Mouse (Mus musculus) urinary bladder, postnatal 14 days (tissue): ENCODE measurements around the gene Pmm2.
A peak's percentile ranks its signal among the peaks of the same experiment; 100 is the strongest.

Experiments used
- DNase-seq: peaks from one replicate; pipeline ENCODE4 v3.0.0; 2021; ENCODE audit warnings: low spot score

Gene Pmm2

GRCm38 (mm10) chr16:8656256-8656655 lies 18.8 kb downstream of the Pmm2 start:
- DNase-seq: no peak

GRCm38 (mm10) chr16:8658349-8658748 lies 20.9 kb downstream of the Pmm2 start:
- no peak for DNase-seq

- no peak for DNase-seq
Observed at GRCm38 (mm10) chr16:8658764-8659163, 21.3 kb downstream of the Pmm2 start.

- DNase-seq: no peak
Observed at GRCm38 (mm10) chr16:8663022-8663421, 25.5 kb downstream of the Pmm2 start.

GRCm38 (mm10) chr16:8663606-8664539 lies 26.4 kb downstream of the Pmm2 start:
- DNase-seq: no peak

- peak; percentile 18 for DNase-seq
Observed at GRCm38 (mm10) chr16:8665367-8665766, 27.9 kb downstream of the Pmm2 start.

GRCm38 (mm10) chr16:8666452-8666851 lies 29.0 kb downstream of the Pmm2 start:
- peak; percentile 51 for DNase-seq

- peak; percentile 17 for DNase-seq
Observed at GRCm38 (mm10) chr16:8667261-8667660, 29.8 kb downstream of the Pmm2 start.

GRCm38 (mm10) chr16:8667814-8668213 lies 30.3 kb downstream of the Pmm2 start:
- peak; percentile 18 for DNase-seq

- no peak for DNase-seq
Observed at GRCm38 (mm10) chr16:8668386-8668785, 30.9 kb downstream of the Pmm2 start.

GRCm38 (mm10) chr16:8669432-8669831 lies 32.0 kb downstream of the Pmm2 start:
- DNase-seq: no peak

- DNase-seq: no peak
Observed at GRCm38 (mm10) chr16:8670041-8671035, 32.9 kb downstream of the Pmm2 start.

- DNase-seq: peak; percentile 96
Observed at GRCm38 (mm10) chr16:8671551-8672349, 34.3 kb downstream of the Pmm2 start, which contains the start of gene Carhsp1. TSS of gene Carhsp1 (minus strand) at chr16:8672155.

GRCm38 (mm10) chr16:8672350-8672687 lies 34.8 kb downstream of the Pmm2 start:
- no peak for DNase-seq

GRCm38 (mm10) chr16:8672811-8673210 lies 35.3 kb downstream of the Pmm2 start:
- no peak for DNase-seq

- no peak for DNase-seq
Observed at GRCm38 (mm10) chr16:8673343-8673742, 35.9 kb downstream of the Pmm2 start.

- DNase-seq: peak; percentile 36
Observed at GRCm38 (mm10) chr16:8674165-8674564, 36.7 kb downstream of the Pmm2 start.

- no peak for DNase-seq
Observed at GRCm38 (mm10) chr16:8675559-8675958, 38.1 kb downstream of the Pmm2 start.

GRCm38 (mm10) chr16:8676228-8676627 lies 38.8 kb downstream of the Pmm2 start:
- no peak for DNase-seq

- DNase-seq: peak; percentile 50
Observed at GRCm38 (mm10) chr16:8676800-8677199, 39.3 kb downstream of the Pmm2 start.

GRCm38 (mm10) chr16:8678035-8678434 lies 40.6 kb downstream of the Pmm2 start:
- DNase-seq: no peak

- no peak for DNase-seq
Observed at GRCm38 (mm10) chr16:8678676-8679075, 41.2 kb downstream of the Pmm2 start.
